Mouse (Mus musculus) liver, adult 10 weeks (tissue): Measurements from ENCODE around the gene Olfr1129. TPM values are rescaled to one million over a fixed set of nuclear protein-coding genes. Genes with fewer than 3 reads are reported as not detected.

Experiments
- polyA plus RNA-seq: library from polyadenylated mRNA; stranded (reverse); fragments of 350-450 nt; fragmentation: Illumina TruSeq; extraction: RNeasy Lipid Tissue Mini Kit (QIAGEN cat#74804); gene quantifications from one replicate; pipeline ENCODE4 v1.2.3, GENCODE M21; 2014; ENCODE audit warnings: low read depth, low replicate concordance

Gene Olfr1129
- not detected for polyA plus RNA-seq

GRCm38 (mm10) chr2:87573602-87574001 lies at the start of gene Olfr1129:
Gene Olfr1129, plus strand, starts transcription at chr2:87573902.

GRCm38 (mm10) chr2:87531496-87531895 lies 42.2 kb upstream of the Olfr1129 start, which contains the start of gene Olfr153:
Gene Olfr153, plus strand, starts transcription at chr2:87531796.

DNA sequence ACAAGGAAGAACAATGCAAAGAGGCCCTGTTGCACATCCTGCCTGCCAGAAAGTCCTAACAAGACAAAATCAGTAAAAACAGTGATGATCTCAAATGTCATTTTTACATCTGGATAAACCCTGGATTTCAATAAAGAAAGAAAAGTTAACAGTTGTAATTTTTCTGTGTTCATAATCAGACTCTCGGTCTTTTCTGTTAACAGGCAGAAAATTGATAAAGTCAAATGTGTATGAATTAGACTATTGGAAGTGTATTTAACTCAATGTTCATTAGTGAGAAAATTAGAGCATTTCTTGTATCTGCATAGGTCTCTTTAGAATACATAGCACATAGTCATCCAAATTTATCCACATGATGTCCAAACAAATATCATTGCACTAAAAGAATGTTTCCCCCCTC lies 28.3 kb upstream of the Olfr1129 start, which contains the start of gene Olfr1128:
TSS of gene Olfr1128 (minus strand) at position 101 of the 400 bp plus-strand sequence.

GRCm38 (mm10) chr2:87605912-87606311 lies 32.2 kb downstream of the Olfr1129 start, which contains the start of gene Olfr1130:
Gene Olfr1130, plus strand, starts transcription at chr2:87606212.

GRCm38 (mm10) chr2:87626804-87627203 lies 53.1 kb downstream of the Olfr1129 start, which contains the start of gene Olfr1131:
Gene Olfr1131, plus strand, starts transcription at chr2:87627104.

Other genes starting within 250 kb of the Olfr1129 start
- gene Olfr1120, start 219.1 kb upstream of the Olfr1129 start, polyA plus RNA-seq: not detected
- gene Olfr1121, start 204.0 kb upstream of the Olfr1129 start, polyA plus RNA-seq: not detected
- gene Olfr1122, start 188.1 kb upstream of the Olfr1129 start, polyA plus RNA-seq: not detected
- gene Olfr1123, start 157.3 kb upstream of the Olfr1129 start, polyA plus RNA-seq: not detected
- gene Olfr1124, start 143.6 kb upstream of the Olfr1129 start, polyA plus RNA-seq: not detected
- not detected for gene Olfr1126, start 119.9 kb upstream of the Olfr1129 start, polyA plus RNA-seq
- gene Pramel7, start 76.8 kb upstream of the Olfr1129 start, polyA plus RNA-seq: not detected
- not detected for gene Pramel6, start 67.3 kb upstream of the Olfr1129 start, polyA plus RNA-seq
- gene Olfr153, start 42.1 kb upstream of the Olfr1129 start, polyA plus RNA-seq: not detected
- gene Olfr1128, start 28.4 kb upstream of the Olfr1129 start, polyA plus RNA-seq: not detected
- not detected for gene Olfr1130, start 32.3 kb downstream of the Olfr1129 start, polyA plus RNA-seq
- not detected for gene Olfr1131, start 53.2 kb downstream of the Olfr1129 start, polyA plus RNA-seq
- not detected for gene Olfr1132, start 63.6 kb downstream of the Olfr1129 start, polyA plus RNA-seq
- not detected for gene Olfr1133, start 73.5 kb downstream of the Olfr1129 start, polyA plus RNA-seq
- not detected for gene Olfr1134, start 84.6 kb downstream of the Olfr1129 start, polyA plus RNA-seq
- gene Olfr1135, start 99.8 kb downstream of the Olfr1129 start, polyA plus RNA-seq: not detected
- gene Olfr1136, start 120.0 kb downstream of the Olfr1129 start, polyA plus RNA-seq: not detected
- gene Olfr1137, start 139.3 kb downstream of the Olfr1129 start, polyA plus RNA-seq: not detected
- not detected for gene Olfr1138, start 166.1 kb downstream of the Olfr1129 start, polyA plus RNA-seq
- gene Olfr1140, start 169.8 kb downstream of the Olfr1129 start, polyA plus RNA-seq: not detected
- not detected for gene Olfr1141, start 180.1 kb downstream of the Olfr1129 start, polyA plus RNA-seq
- gene Olfr152, start 205.6 kb downstream of the Olfr1129 start, polyA plus RNA-seq: not detected
- gene Olfr1143, start 226.7 kb downstream of the Olfr1129 start, polyA plus RNA-seq: not detected
- not detected for gene Olfr1145, start 235.9 kb downstream of the Olfr1129 start, polyA plus RNA-seq